Mouse (Mus musculus) E14TG2a.4 (cell line): ENCODE results near the gene Mindy3.

Experiments used
- CTCF ChIP-seq: conservative IDR thresholded peaks from 2 replicates; pipeline ENCODE4 v1.5.1; 2014; ENCODE audit warnings: low read length
- NANOG ChIP-seq: IDR thresholded peaks from 2 replicates; pipeline ENCODE4 v1.6.1; 2014; ENCODE audit warnings: borderline replicate concordance, low read length, mixed read lengths

DNA sequence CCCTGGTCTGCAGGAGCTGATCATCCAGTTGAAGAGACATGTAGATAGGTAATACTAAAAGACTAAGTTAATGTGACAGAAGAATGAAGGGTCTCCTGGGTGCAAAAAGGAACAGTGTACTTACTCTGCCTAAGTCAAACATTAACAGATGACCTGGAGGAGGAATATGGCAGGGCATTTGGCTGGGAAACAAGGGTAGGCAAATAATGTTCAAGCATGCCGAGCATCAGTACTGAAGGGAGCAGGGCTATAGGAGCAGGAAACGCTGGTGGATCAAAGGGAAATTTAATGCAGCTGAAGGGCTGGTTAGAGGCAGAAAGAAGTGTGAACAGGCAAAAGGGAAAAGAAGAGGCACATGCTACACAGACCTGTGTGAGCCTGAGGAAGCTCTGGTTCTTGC lies 8.1 kb downstream of the Mindy3 start:
- TF ChIP-seq CTCF, result no peak
- no peak for TF ChIP-seq NANOG
